31 mouse cellular contexts compared by ENCODE assay signal in the genomic region with DNA sequence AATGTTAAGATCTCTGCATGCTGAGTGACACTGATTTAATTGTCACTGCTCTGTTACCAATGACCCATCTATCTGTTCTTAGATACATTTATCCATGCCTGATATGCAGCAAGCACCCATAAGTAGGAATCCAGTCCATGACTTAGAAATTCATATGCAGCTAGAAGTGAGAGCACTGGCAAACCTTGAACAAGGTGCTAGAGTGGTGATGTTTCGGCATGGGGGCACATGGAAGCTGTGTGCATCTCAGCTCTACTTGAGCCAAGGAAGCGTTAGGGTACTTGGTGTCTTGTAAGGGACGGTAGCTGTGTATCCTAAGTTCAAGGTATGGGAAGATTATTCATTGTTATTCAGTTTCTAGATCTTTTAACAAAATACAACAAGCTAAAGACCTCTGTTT.
"Had no signal": no experiment of that assay in that cellular context is flagged by ENCODE, and none has a peak within 500 bp of the region (broad histone marks: within the 10 kb centered on the region; RNA-seq: fewer than 3 reads in every experiment).

No protein-coding gene starts in this region.

- H3K4me2 ChIP-seq: limb, embryonic 12.5 days; limb, embryonic 13.5 days; limb, embryonic 15.5 days; liver, embryonic 11.5 days; liver, embryonic 12.5 days; liver, embryonic 13.5 days; liver, embryonic 15.5 days; lung, embryonic 14.5 days; lung, embryonic 15.5 days; midbrain, embryonic 12.5 days; midbrain, embryonic 13.5 days; midbrain, embryonic 15.5 days; neural tube, embryonic 12.5 days had no signal

- H3K9me3 ChIP-seq: limb, embryonic 10.5 days; limb, embryonic 12.5 days; limb, embryonic 13.5 days; limb, embryonic 15.5 days; liver, embryonic 12.5 days; liver, embryonic 13.5 days; liver, embryonic 15.5 days; lung, embryonic 15.5 days; midbrain, embryonic 12.5 days; midbrain, embryonic 13.5 days; midbrain, embryonic 15.5 days; neural tube, embryonic 12.5 days had no signal

- DNase-seq: left cerebral cortex, postnatal 4 days; liver; liver, embryonic 13.5 days; liver, postnatal 0 days; lung, adult 18-20 months; lung, adult 2 months; lung, embryonic 14.5 days; lung, postnatal 10 days; lung, postnatal 14 days; lung, postnatal 36 days; lung, postnatal 4 days; midbrain, embryonic 14.5 days had no signal

- H3K27me3 ChIP-seq: limb, embryonic 12.5 days; limb, embryonic 13.5 days; limb, embryonic 15.5 days; liver, embryonic 12.5 days; liver, embryonic 13.5 days; lung, embryonic 15.5 days; megakaryocyte, embryonic 14.5 days; midbrain, embryonic 15.5 days; neural tube, embryonic 12.5 days had no signal

- ATAC-seq: liver, embryonic 12.5 days; liver, postnatal 0 days; lung, postnatal 0 days; midbrain, embryonic 13.5 days; midbrain, embryonic 15.5 days; midbrain, embryonic 16.5 days had no signal

- H3K36me3 ChIP-seq: limb, embryonic 10.5 days; limb, embryonic 12.5 days; limb, embryonic 13.5 days; limb, embryonic 15.5 days; liver, embryonic 12.5 days; liver, embryonic 13.5 days; liver, embryonic 15.5 days; lung, embryonic 15.5 days; midbrain, embryonic 12.5 days; midbrain, embryonic 13.5 days; midbrain, embryonic 15.5 days; neural tube, embryonic 12.5 days had no signal

- H3K9ac ChIP-seq: limb, embryonic 12.5 days; limb, embryonic 13.5 days; limb, embryonic 15.5 days; liver, embryonic 12.5 days; liver, embryonic 13.5 days; liver, embryonic 14.5 days; liver, embryonic 15.5 days; liver, postnatal 0 days; lung, embryonic 14.5 days; lung, embryonic 15.5 days; midbrain, embryonic 12.5 days; midbrain, embryonic 13.5 days; midbrain, embryonic 15.5 days; neural tube, embryonic 12.5 days had no signal

- H3K4me3 ChIP-seq: left cerebral cortex, adult 2 months; limb, embryonic 10.5 days; limb, embryonic 12.5 days; limb, embryonic 13.5 days; limb, embryonic 15.5 days; liver, embryonic 12.5 days; liver, embryonic 13.5 days; liver, embryonic 15.5 days; lung, embryonic 15.5 days; megakaryocyte, embryonic 14.5 days; midbrain, embryonic 12.5 days; midbrain, embryonic 13.5 days; midbrain, embryonic 15.5 days; myocyte; neural tube, embryonic 12.5 days had no signal

- H3K27ac ChIP-seq: left cerebral cortex, adult 2 months; limb, embryonic 10.5 days; limb, embryonic 12.5 days; limb, embryonic 13.5 days; limb, embryonic 15.5 days; liver, embryonic 12.5 days; liver, embryonic 13.5 days; liver, embryonic 14.5 days; liver, embryonic 15.5 days; lung, embryonic 15.5 days; macrophage; midbrain, embryonic 12.5 days; midbrain, embryonic 13.5 days; midbrain, embryonic 15.5 days; neural tube, embryonic 12.5 days had no signal

- H3K4me1 ChIP-seq: limb, embryonic 12.5 days; limb, embryonic 15.5 days; liver, embryonic 12.5 days; liver, embryonic 13.5 days; liver, embryonic 15.5 days; lung, embryonic 15.5 days; megakaryocyte, embryonic 14.5 days; midbrain, embryonic 12.5 days; midbrain, embryonic 13.5 days; midbrain, embryonic 15.5 days; neural tube, embryonic 12.5 days had no signal
